Comparison of ENCODE assay signal across 20 mouse cellular contexts in the genomic region with DNA sequence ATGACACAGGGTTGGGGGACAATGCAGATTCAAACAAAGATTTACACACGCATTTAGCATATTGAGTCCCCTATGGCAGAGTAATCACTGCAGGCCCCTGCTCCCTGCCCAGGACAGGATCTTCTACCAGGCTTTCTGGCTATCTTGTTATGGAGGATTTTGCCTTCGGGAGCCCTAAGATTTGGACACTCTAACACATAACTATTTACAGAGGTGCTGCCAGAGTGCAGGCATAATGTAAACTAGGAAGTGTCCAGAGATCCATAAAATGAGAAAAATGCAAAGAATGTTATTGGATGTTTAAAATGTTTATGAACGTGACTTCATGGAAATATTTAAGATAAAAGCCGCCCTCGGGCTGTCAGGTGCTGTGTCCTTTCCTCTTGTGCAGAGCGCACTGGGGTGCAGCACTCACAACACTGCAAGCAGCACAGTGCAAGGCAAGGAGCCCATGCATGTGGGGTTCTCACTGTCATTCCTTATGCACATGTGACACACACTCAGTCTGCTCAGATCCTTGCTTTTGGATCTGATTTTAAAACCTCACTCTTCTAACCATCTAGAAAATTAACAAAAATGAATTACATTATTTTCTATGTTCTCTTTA. TPM values are rescaled to one million over a fixed set of nuclear protein-coding genes. Genes with fewer than 3 reads are reported as not detected.
"Had no signal": no experiment of that assay in that cellular context is flagged by ENCODE, and none has a peak within 500 bp of the region (broad histone marks: within the 10 kb centered on the region; RNA-seq: fewer than 3 reads in every experiment).

No protein-coding gene starts in this region.

- H3K27me3 ChIP-seq: liver, embryonic 12.5 days; liver, embryonic 15.5 days; midbrain, embryonic 13.5 days; neural tube, embryonic 13.5 days had no signal

- DNase-seq: kidney, adult 18-20 months; kidney, adult 9 months; kidney, postnatal 14 days; kidney, postnatal 4 days; left cerebral cortex, postnatal 4 days; liver; lung, adult 2 months; retina, postnatal 1 day; right cerebral cortex, postnatal 25 days; spleen, adult 18-20 months; thymus, postnatal 25 days had no signal

- H3K4me3 ChIP-seq: liver, embryonic 12.5 days; liver, embryonic 15.5 days; megakaryocyte, embryonic 14.5 days; midbrain, embryonic 10.5 days; midbrain, embryonic 13.5 days; myocyte; neural tube, embryonic 13.5 days had no signal

- ATAC-seq: inflammation-experienced regulatory T-cells, adult 6 months; liver, embryonic 12.5 days; midbrain, embryonic 13.5 days; midbrain, embryonic 16.5 days had no signal

- H3K4me1 ChIP-seq: liver, embryonic 12.5 days; liver, embryonic 15.5 days; megakaryocyte, embryonic 14.5 days; midbrain, embryonic 10.5 days; midbrain, embryonic 13.5 days; neural tube, embryonic 13.5 days had no signal

- H3K9me3 ChIP-seq: liver, embryonic 12.5 days; liver, embryonic 15.5 days; midbrain, embryonic 10.5 days; midbrain, embryonic 13.5 days; neural tube, embryonic 13.5 days had no signal

- H3K9ac ChIP-seq: liver, embryonic 12.5 days; liver, embryonic 15.5 days; midbrain, embryonic 13.5 days; neural tube, embryonic 13.5 days had no signal

- H3K4me2 ChIP-seq: liver, embryonic 12.5 days; liver, embryonic 15.5 days; midbrain, embryonic 13.5 days; neural tube, embryonic 13.5 days had no signal

- H3K36me3 ChIP-seq: liver, embryonic 12.5 days; liver, embryonic 15.5 days had no signal

- H3K27ac ChIP-seq: liver, embryonic 12.5 days; liver, embryonic 15.5 days; midbrain, embryonic 10.5 days; midbrain, embryonic 13.5 days; neural tube, embryonic 13.5 days had no signal

RNA-seq across cellular contexts. Expression of a gene that starts 9.3 kb away (rescaled TPM):
- polyA plus RNA-seq: inflammation-experienced regulatory T-cells, adult 6 months had no signal
